Mouse (Mus musculus): Measurements from ENCODE around the gene Tlr9.

GRCm38 (mm10) chr9:106272288-106272687 lies 49.9 kb downstream of the Tlr9 start:
- no peak for TF ChIP-seq CTCF (IDR thresholded peaks at IDR 0.05; ENCODE audit: borderline replicate concordance, control insufficient read depth, extremely low read depth, insufficient read depth, low read length, poor library complexity)
- no peak for TF ChIP-seq POLR2A (IDR thresholded peaks at IDR 0.05; ENCODE audit: control insufficient read depth, extremely low read depth, insufficient read depth, low read length, poor library complexity)
